Mouse (Mus musculus): ENCODE measurements at regions not wholly inside any gene's neighbourhood (a gene's known extent, or its start where the extent isn't known, plus 50 kb on each side); places are given as distances from the start of the nearest gene placed in this dataset.

DNA sequence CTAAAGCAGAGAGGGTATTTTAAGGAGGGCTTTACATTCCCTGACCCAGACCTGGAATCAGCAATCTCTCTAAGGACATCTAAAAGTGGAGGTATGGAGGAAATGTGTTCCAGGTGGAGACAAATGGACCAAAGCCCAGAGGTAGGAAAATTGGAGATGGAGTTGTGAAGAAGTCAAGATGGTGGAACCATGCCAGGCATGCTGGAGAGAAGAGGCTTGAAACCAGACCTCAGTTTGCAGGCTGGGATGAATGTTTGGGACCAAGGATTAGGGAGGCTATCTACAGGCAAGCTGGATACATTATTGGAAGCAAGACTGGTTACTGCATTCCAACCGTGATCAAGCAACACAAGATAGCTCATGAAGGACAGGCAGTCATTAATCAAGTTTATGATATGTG is 88.3 kb upstream of the Nckap5 start:
- TF ChIP-seq CTCF (conservative IDR thresholded peaks at IDR 0.05; ENCODE audit: insufficient read depth, insufficient read length, low read depth, low read length) = no peak
- TF ChIP-seq POLR2A (IDR thresholded peaks at IDR 0.05; ENCODE audit: low read depth, low read length) = no peak

All from kidney, adult 2 months (tissue).